Mouse (Mus musculus): Measurements from ENCODE around the gene Gin1.

Gene Gin1

DNA sequence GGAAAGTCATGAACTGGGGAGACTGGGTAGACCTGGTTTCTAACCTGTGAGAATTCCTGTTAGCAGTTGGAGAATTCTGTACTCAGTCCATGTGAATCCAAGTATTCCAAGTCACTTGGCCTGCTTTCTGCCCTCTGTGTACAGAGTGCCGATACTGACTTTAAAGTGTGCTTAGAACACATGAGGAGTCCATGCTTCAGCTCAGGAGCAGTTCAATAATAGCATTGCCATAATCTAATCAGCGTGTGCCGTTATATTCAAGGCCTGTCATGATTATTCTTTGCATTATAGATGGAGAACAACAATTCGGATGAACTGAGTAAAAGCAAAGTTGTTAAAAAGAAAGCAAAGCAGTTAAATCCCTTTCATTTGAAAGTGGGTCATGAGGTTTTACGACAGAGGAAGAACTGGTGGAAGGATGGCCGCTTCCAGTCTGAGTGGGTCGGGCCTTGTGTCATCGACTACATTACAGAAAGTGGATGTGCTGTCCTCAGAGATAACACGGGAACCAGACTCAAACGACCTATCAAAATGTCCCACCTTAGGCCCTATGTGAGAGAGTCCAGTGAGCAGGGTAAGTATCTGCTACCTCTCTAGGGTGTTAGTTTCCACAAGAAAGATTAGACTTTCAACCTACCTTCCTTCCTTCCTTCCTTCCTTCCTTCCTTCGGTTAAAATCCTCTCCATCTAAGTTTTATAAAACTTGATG, 15.9 kb downstream of the Gin1 start:
- no peak for DNase-seq (ENCODE audit: inconsistent age in 2 of 2, low spot score in 1 of 2)

DNA sequence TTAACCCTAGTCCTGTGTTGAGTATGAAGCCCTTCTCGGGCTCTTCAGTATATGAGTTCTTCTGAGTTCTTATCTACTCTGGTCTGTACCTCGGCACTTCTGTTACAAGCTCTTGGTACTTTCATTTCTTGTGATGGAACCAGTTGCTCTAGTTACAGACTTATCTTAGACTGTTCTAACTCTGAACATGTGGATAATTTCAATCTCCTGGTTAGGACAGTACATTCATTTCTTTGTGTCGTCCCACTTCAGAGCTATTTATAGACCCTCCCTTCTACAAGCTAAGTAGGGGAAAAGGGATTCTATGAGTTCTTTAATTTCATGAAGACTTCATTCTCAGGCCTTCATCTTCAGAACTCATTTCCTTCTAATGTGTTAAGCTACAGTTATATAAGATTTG, 17.7 kb downstream of the Gin1 start:
- no peak for DNase-seq (ENCODE audit: inconsistent age in 2 of 2, low spot score in 1 of 2)

DNA sequence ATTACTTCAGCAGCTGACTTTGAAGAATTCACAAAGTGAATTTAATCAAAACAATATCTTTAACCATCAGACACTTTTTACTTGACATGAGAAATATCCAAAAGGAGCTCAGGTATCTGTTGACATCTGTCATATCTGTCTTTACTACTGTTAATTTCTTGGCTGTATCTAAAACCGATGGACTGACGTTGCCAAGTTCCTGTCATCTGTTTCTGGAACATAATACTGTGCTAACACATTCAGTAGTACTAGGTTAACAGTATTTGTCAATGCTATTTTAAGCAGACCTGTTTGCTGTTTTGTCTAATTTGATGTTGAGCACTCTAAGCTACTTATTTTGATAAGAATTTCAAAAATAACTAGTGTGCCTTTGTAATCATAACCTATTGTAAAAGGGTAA, 18.5 kb downstream of the Gin1 start:
- no peak for DNase-seq (ENCODE audit: inconsistent age in 2 of 2, low spot score in 1 of 2)

DNA sequence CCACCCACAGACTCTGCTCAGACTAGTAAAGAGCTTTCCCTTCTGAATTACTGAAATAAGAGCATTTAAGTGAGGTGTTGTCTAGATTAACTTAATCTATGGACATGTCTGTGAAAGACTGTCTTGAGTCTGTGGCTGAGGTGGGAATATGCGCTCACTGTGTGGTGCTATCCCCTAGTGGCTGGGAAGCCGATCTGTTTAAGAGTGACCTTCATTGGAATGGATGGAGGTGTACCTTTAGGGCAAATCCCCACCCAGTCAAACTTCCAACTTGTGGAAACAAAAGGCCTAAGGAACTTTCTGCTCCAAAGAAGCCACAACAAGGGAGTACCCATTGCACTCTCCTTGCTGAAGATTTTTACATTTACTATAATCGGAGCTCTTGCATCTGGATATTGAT, 24.1 kb downstream of the Gin1 start:
- DNase-seq (ENCODE audit: inconsistent age in 2 of 2, low spot score in 1 of 2) = no peak

DNA sequence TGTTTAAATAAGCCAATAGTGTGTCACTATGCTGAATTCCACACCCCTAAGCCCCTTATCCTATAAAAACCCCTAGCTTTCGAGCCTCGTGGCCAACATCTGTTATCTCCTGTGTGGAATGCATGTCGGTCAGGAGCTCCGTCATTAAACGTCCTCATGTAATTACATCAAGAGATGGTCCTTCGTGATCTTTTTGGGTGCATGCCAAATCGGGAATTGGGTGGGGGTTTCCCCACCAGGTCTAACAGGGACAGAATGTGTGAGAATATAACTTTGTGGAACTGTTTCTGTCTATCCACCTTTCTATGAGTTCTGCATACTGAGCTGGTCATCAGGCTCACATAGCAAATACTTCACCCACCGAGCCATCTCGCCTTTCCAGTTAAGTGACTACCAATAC, 26.0 kb downstream of the Gin1 start:
- no peak for DNase-seq (ENCODE audit: inconsistent age in 2 of 2, low spot score in 1 of 2)

DNA sequence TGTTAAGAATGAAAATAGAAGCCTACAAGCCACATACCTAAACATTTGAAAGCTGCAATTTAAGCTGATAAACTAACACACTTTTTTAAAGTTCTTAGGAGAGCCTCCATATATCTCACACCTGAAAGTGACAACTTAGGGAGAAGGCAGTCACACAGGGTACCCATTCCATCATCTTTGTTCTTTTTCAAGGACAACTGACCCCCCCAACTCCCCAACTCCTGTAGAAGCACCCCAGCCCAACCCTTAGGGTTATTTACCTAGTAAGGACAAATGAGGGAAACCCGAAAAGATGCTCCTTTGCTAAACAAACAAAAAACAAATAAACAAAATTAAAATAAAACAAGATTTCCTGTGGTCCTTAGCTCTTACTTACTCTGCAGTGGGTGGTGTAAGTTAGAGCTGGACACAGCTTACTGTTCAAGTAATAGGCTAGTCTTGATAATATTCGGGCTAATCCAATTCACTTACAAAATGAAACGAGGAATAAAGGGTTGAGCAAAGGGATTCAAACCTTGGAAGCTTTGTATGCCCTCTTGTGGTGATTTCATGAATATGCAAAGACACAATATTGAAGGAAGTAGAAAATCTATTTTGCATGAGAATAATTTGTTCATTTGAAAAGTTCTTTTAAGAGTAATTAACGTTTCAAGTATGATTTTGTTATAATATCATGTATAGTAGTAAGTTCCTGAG, 32.4 kb downstream of the Gin1 start:
- DNase-seq (ENCODE audit: inconsistent age in 2 of 2, low spot score in 1 of 2) = no peak

DNA sequence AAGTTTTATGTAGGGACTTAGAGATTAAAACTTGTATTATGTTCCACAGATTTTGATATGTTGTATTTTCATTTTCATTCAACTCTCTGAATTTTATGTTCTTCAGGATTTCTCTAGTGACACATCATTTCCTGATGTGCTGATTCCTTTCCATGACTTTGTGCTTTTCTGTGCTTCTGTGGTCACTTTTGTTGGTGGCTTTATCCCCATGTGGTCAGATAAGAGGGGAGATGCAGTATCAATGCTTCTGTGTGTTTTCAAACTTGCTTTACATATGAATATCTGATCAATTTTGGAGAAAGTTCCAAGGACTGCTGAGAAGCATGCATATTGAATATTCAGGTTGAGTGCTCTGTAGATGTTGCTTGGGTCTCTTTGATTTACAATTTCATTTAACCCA, 34.5 kb downstream of the Gin1 start:
- no peak for DNase-seq (ENCODE audit: inconsistent age in 2 of 2, low spot score in 1 of 2)

DNA sequence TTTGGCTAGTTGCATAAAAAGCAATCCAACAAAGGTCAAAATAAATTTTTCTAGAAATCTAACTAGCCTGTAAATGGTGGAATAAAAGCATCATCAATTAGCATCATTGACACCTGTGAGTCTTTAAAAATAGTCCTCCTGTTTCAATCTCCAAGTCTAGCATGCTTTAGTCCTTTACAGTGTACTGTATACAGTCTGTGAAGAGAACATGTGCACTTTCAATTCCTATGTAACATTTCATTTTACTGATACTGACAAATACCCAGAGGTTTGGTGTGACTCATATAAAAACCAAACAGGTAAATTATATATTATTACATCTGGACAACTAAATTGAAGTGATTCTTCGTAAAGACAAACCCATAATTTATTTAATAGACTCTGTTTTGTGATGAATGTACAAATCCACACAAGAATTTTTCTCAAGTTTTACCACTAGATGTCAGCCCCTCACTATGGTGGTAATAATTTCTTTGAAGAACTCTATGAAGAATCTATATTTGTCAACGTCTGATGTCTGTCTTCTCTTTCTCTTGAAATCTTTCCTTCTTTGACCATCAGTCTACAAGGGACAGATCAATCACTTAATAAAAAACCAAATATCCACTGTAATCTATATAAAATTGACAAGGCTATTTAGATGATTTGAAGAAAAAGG, 39.4 kb downstream of the Gin1 start:
- peak in 1 of 2 experiments; percentile 60 for DNase-seq (ENCODE audit: inconsistent age in 2 of 2, low spot score in 1 of 2)

DNA sequence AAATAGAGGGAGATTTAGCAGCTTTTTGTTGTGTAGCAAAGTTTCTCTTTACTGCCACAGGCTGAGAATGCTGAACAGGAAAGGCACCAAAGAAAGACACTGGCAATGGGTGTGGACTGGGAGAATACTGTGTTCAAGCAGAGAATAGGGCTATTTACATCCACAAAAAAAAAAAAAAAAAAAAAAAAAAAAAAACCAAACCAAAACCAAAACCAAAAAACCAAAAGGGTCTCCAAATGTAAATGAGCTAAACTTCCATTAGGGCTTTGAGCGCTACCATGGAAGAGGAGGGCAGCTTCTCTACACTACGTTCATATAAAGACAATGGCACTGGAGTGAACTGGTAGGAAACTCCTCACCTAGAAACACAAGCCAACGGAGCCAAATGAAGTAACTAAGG, 51.3 kb downstream of the Gin1 start:
- DNase-seq (ENCODE audit: inconsistent age in 2 of 2, low spot score in 1 of 2) = no peak

DNA sequence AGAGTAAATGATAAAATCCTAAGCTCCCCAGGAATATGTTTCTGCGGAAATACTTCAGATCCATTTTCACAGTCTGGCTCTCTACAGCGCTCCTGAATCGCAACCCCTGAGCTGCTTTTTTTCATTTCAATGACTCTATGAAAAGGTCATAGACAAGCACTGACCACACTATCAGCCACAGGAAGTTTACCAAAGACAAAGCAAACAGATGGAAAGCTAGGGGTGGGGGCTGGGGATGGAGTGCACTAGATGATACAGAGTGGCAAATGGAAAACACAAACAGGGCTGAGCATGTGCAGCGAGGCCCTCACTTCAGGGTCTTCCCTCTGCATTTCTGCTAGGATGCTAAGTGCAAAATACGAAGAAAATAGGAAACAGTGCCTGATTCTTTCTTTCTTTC, 52.2 kb downstream of the Gin1 start:
- DNase-seq (ENCODE audit: inconsistent age in 2 of 2, low spot score in 1 of 2) = no peak

DNA sequence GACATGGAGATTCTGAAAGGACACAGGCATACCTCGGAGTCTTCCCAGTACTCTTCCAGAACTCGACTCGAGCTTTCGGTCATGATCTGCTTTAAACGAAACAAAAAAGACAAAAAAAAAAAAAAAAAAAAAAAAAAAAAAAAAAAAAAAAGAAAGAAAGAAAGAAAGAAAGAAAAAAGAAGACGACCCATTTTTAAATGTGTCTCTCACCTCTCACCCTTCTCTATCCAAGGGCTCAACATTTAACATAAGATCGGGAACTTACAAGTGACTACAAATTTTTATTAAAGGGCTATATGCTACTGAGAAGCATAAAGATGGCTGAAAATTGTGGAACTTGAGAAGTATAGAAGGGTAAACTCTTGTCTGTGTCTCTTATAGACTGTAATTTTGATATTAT, 52.9 kb downstream of the Gin1 start:
- no peak for DNase-seq (ENCODE audit: inconsistent age in 2 of 2, low spot score in 1 of 2)

DNA sequence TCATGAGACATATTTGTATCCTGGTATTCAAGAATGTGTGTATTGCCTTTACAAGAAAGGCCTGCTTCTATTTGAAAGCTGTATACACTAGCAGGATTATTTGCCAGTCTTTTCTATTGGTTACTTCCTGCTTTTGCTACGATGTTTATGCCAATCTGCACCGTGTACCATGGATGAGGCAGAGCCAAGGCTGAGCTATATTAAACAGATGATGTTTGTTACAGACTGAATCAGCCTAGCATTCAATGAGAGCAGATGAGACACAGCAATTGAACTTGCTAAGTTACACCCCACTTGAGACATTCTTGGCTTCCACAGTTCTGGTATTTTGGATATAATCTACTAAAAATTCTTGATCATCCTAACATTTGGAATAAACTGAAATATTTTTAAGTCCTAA, 57.6 kb downstream of the Gin1 start:
- no peak for DNase-seq (ENCODE audit: inconsistent age in 2 of 2, low spot score in 1 of 2)

DNA sequence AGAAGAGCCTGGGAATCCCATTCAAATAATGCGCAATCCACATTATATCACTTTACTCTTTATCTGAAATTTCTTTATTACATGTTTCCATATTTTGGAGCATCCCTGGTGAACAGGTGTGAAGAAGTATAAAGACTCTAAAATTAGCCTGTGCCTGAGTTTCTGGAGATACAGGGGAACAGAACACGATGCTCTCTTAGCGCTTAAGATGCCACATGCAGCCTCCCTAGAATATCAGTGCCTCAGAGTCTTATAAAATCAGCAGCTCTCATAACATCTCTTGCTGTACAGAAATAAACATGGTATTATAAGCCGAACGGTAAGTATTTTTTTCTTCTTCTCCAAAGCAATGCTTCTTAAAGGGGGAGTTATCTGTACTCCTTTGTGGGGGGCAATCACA, 58.1 kb downstream of the Gin1 start:
- no peak for DNase-seq (ENCODE audit: inconsistent age in 2 of 2, low spot score in 1 of 2)

DNA sequence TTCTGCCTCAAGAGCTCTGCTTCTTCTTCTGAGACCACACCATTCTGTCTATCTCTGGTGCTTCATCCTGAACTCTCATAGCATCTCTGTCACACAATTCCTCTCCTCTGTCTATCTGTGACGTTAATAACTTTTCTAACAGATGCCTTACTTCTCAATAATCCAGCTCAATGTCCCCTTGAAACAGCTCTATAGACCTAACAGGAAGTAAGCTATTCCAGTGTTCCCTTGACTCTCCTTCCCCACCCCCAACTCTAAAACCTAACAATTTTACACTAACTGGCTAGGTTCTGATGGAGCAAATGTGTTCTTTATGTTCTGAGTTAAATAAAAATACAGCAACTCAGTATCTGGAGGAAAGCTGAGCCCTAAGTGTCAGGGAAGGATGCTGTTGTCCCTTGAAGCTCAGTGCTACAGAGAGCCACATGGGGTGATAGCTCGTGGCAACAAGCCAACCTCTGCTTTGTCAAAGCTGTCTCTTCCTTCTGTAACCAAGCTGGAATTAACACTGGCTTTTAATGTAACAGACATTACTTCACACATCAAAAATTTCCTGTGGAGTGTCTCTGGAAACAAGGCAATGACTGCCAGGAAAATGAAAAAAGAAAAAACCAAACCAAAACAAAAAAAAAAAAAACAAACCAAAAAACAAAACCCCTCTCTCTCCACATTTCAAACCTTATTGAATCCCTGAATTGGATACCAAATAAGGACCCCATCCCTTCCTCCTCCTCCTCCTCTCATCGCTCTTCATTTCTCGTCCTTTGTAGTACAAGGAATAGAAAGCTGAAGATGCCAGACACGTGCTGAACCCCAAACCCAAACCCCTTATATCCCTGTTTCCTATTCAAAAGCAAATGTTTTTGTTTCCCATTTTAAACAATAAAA, 63.7 kb downstream of the Gin1 start:
- DNase-seq (ENCODE audit: inconsistent age in 2 of 2, low spot score in 1 of 2) = no peak

DNA sequence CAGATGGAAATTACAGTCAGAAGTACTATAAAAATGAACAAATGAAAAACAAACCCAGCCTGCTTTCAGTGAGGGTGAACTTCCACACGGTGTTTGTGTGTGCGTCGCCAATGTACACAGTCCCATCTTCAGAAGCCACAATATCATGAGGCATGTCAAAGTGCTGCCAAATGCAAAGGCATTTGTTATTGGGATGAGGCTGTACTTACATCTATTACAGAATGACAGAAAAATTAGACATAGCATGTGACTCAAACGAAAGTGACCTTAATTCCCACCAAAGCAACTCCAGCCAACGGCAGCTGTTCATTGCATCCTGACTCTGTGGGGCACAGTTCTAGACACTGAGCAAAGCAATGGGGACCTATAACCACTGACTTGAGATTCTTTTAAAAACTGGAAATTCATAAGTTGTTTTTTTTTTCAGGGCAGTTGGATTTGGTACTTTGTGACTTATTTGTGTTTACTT, 64.4 kb downstream of the Gin1 start:
- DNase-seq (ENCODE audit: inconsistent age in 2 of 2, low spot score in 1 of 2) = no peak
